Mouse (Mus musculus) frontal cortex, postnatal 10 days (tissue): ENCODE results near the gene Ces1e.

ENCODE experiments used
- DNase-seq, 2 experiments: peaks; one replicate each; pipeline ENCODE4 v3.0.0; 2022; ENCODE audit warnings: low spot score in 2 of 2, mixed read lengths in 1 of 2

Ces1e gene

DNA sequence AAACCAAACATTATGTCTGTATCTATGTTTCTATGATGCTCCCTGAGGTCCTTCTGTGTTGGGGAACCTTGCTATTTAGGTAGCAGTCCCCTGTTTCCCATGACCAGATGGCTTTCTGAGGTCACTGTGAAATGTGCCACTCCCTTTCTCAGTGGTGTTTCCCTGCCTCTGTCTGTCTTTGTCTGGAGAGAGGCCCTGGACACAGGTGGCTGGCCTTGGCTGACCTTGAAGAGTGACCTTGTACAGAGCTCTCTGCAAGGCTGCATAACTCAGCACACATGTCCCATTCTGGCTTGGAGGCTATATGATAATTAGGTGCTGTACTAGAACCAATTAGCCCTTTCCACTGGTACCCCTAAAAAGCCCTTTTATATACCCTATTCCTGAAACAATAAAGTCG lies 52.8 kb downstream of the Ces1e start:
- DNase-seq = no peak

DNA sequence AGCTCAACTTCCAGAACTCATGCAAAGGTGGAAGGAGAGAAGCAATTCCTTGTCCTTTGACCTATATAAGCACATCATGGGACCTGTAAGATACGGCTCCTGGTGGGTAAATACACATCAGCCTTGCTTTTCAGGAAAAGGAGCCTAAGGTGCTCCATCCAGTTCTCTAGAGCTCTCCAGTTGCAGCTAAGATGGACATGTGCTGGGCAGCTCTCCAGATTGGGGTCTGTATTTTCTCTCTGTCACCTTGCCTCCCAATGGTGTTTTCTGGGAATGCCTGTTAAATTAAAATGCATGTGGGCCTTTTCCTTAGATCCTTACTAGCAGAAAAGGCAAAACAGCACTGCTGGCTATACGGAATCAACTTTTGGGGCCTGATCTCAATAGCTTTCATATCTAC lies 54.9 kb downstream of the Ces1e start:
- no peak for DNase-seq

DNA sequence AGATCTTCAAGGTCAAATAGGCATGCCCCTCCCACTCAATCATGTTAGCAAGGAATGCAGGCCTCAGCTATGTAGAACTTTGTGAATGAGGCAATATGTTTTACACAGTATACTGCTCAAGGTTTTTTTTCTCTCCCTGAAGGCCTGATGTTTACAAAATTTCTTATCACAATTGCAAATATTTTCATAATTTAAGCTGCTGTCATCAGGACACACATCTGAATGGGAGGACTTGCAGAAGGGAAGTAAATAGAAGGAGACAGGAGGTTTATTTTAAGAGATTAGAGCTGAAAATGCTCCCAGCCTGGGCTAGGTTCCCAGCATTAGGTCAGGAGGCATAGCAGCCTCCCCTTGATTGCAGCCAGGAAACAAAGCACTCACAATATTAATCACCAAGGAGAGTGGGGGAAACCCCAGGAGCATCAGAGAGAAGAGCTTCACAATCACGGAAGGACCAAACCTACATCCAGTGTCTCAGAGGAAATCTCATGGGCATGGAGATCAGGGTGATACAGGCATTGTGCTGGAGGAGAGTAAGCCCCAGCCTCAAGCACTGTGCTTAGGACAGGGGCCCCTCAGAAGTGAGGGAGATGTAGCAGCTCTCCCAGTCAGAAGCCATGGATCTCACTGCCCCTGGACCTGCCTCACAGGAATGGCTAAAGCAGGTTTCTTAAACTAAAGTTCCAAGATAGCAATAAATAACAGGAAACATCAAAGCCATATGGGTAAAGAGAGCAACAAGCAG lies 57.4 kb downstream of the Ces1e start:
- DNase-seq = no peak

DNA sequence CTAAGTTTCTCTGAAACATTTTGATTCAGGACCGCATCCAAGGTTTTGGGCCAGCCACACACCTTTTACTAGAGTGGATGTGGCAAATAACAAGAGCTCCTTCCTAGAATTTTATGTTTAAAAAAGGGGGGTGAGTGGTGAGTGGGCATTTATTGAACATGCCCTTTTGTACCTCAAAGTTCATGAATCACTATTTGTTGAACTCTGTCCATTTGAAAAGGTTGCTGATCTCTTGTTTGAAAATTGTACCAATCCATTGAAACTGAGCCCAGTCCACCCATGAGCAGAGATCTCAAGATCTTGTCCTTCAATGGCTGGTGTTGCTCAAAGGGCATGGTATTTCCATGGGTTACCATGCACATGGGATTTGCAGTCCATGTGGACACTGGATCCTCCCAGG lies 66.1 kb downstream of the Ces1e start:
- DNase-seq = no peak

DNA sequence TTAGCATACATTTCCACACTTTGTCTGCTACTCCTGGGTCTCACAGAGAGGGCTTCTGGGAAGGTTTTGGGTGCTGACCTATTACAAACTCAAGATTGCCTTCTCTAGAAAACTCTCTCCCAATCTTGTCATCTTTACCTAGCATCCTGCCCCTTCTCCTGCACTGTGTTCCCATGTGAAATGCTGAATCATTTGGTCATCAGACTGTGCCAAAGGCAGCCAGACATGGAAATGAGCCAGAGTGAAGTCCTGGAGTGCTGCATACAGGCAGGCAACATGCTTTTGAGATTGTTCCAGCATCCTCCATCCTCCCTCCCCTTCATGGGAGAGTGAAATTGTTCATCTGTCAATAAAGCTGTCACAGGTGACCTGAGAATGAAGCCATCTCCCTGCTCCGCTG lies 78.0 kb downstream of the Ces1e start:
- no peak for DNase-seq
